Comparison of ENCODE assay signal across 8 mouse cellular contexts in genomic region chr12:80730567-80730966, GRCm38 (mm10). TPM values are rescaled to one million over a fixed set of nuclear protein-coding genes. Genes with fewer than 3 reads are reported as not detected.
DNase-seq lines count a peak whose midpoint lies in the region; ATAC-seq and TF ChIP-seq lines count a peak whose summit lies in the region.

No protein-coding gene starts in this region.

- DNase-seq in testis, postnatal 14 days (ENCODE audit: low spot score), result no peak
- peak; percentile 76 for DNase-seq in embryo, embryonic 9.5 days (ENCODE audit: extremely low spot score)
- peak; percentile 93 for DNase-seq in kidney, postnatal 0 days (ENCODE audit: low spot score)
- DNase-seq in liver, adult 2 months (ENCODE audit: extremely low read depth, low read depth, low spot score), result peak; percentile 1
- no peak for DNase-seq in spleen, postnatal 14 days (ENCODE audit: low spot score in 2 of 2)

- TF ChIP-seq CTCF in testis, adult 2 months (IDR thresholded peaks at IDR 0.05; ENCODE audit: control insufficient read depth, insufficient read depth, insufficient replicate concordance, low read depth, low read length), result peak; percentile 34; the same call in 1 of the 2 replicates
- TF ChIP-seq CTCF in kidney, postnatal 0 days (IDR thresholded peaks at IDR 0.05; ENCODE audit: low read depth), result peak; percentile 82
- peak; percentile 39; the same call in 1 of the 2 replicates for TF ChIP-seq CTCF in liver, adult 2 months (IDR thresholded peaks at IDR 0.05; ENCODE audit: low read depth, low read length)

- H3K27me3 ChIP-seq in testis, adult 2 months (ENCODE audit: control insufficient read depth, insufficient read depth, low read length), result no peaks in the 10 kb centered on the region
- peaks cover under 1% of the 10 kb centered on the region; the same call in 1 of the 2 replicates for H3K27me3 ChIP-seq in heart, embryonic 14.5 days (ENCODE audit: control insufficient read depth, insufficient read depth, low read length)
- no peaks in the 10 kb centered on the region for H3K27me3 ChIP-seq in kidney, postnatal 0 days (ENCODE audit: insufficient read depth, low read length)
- H3K27me3 ChIP-seq in liver, adult 2 months (ENCODE audit: control insufficient read depth, insufficient read depth, low read length), result no peaks in the 10 kb centered on the region
- H3K27me3 ChIP-seq in neural tube, embryonic 12.5 days (replicated peaks), result no peaks in the 10 kb centered on the region

- no peak for ATAC-seq in heart, embryonic 14.5 days (ENCODE audit: insufficient number of reproducible peaks, insufficient read depth, low FRiP score, low read depth)
- ATAC-seq in kidney, postnatal 0 days (replicated peaks; ENCODE audit: low FRiP score, low read depth), result no peak; the same call in 1 of the 2 replicates
- ATAC-seq in neural tube, embryonic 12.5 days (ENCODE audit: low FRiP score, low read depth), result peak; percentile 84

- no peak overlapping the region for H3K27ac ChIP-seq in testis, adult 2 months (ENCODE audit: control insufficient read depth, insufficient read depth, low read depth, low read length)
- no peak overlapping the region for H3K27ac ChIP-seq in heart, embryonic 14.5 days (replicated peaks in 1 of 2; ENCODE audit: control insufficient read depth in 1 of 2, insufficient read depth in 1 of 2, low read depth in 2 of 2, low read length in 2 of 2)
- no peak overlapping the region for H3K27ac ChIP-seq in kidney, postnatal 0 days
- H3K27ac ChIP-seq in liver, adult 2 months (replicated peaks; ENCODE audit: insufficient read depth, low read depth, low read length), result no peak overlapping the region
- H3K27ac ChIP-seq in neural tube, embryonic 12.5 days, result no peak overlapping the region

- no peak for TF ChIP-seq POLR2A in testis, adult 2 months (IDR thresholded peaks at IDR 0.05; ENCODE audit: control insufficient read depth, low read depth, low read length)
- no peak for TF ChIP-seq POLR2A in liver, adult 2 months (IDR thresholded peaks at IDR 0.05; ENCODE audit: extremely low read depth, insufficient read depth, low read length)

- H3K36me3 ChIP-seq in testis, adult 2 months (ENCODE audit: control insufficient read depth, insufficient read depth, low read length), result no peaks in the 10 kb centered on the region
- H3K36me3 ChIP-seq in heart, embryonic 14.5 days (ENCODE audit: control insufficient read depth, insufficient read depth, low read length), result no peaks in the 10 kb centered on the region
- no peaks in the 10 kb centered on the region for H3K36me3 ChIP-seq in kidney, postnatal 0 days (ENCODE audit: insufficient read depth, low read length)
- H3K36me3 ChIP-seq in liver, adult 2 months (ENCODE audit: control insufficient read depth, insufficient read depth, low read length), result no peaks in the 10 kb centered on the region
- no peaks in the 10 kb centered on the region for H3K36me3 ChIP-seq in neural tube, embryonic 12.5 days

- no peak overlapping the region for H3K4me3 ChIP-seq in testis, adult 2 months (ENCODE audit: control insufficient read depth, low read depth, low read length)
- no peak overlapping the region for H3K4me3 ChIP-seq in heart, embryonic 14.5 days (ENCODE audit: control insufficient read depth in 1 of 2, insufficient read depth in 1 of 2, low read depth in 1 of 2, low read length in 2 of 2)
- H3K4me3 ChIP-seq in kidney, postnatal 0 days (replicated peaks; ENCODE audit: low read depth, low read length), result no peak overlapping the region
- H3K4me3 ChIP-seq in liver, adult 2 months (ENCODE audit: insufficient read depth, low read depth, low read length), result no peak overlapping the region
- no peak overlapping the region for H3K4me3 ChIP-seq in neural tube, embryonic 12.5 days

- peak overlapping the region; percentile 42 for H3K4me2 ChIP-seq in heart, embryonic 14.5 days (ENCODE audit: low read length)
- H3K4me2 ChIP-seq in kidney, postnatal 0 days (ENCODE audit: low read length), result no peak overlapping the region
- peak overlapping the region; percentile 10 for H3K4me2 ChIP-seq in neural tube, embryonic 12.5 days (replicated peaks)

- WGBS in heart, embryonic 14.5 days, result 5% methylated on average over 9 of the region's 9 CpGs
- WGBS in kidney, postnatal 0 days, result 4% methylated on average over 9 of the region's 9 CpGs
- 40% methylated on average over 9 of the region's 9 CpGs for whole genome bisulfite sequencing in liver, adult 2 months
- 7% methylated on average over 9 of the region's 9 CpGs for WGBS in neural tube, embryonic 12.5 days

- H3K79me2 ChIP-seq in liver, adult 2 months (ENCODE audit: control insufficient read depth, insufficient read depth, low read length), result no peaks in the 10 kb centered on the region

- no peak overlapping the region for H3K9ac ChIP-seq in heart, embryonic 14.5 days (ENCODE audit: low read length)
- H3K9ac ChIP-seq in kidney, postnatal 0 days (ENCODE audit: low read depth, low read length), result no peak overlapping the region
- no peak overlapping the region for H3K9ac ChIP-seq in liver, adult 2 months (ENCODE audit: low read depth, low read length)
- H3K9ac ChIP-seq in neural tube, embryonic 12.5 days, result no peak overlapping the region

- no peaks in the 10 kb centered on the region for H3K4me1 ChIP-seq in testis, adult 2 months (ENCODE audit: control insufficient read depth, insufficient read depth, low read length)
- no peaks in the 10 kb centered on the region for H3K4me1 ChIP-seq in heart, embryonic 14.5 days (ENCODE audit: control insufficient read depth in 2 of 2, insufficient read depth in 2 of 2, low read length in 2 of 2)
- no peaks in the 10 kb centered on the region for H3K4me1 ChIP-seq in kidney, postnatal 0 days (replicated peaks; ENCODE audit: insufficient read depth, low read length)
- no peaks in the 10 kb centered on the region for H3K4me1 ChIP-seq in liver, adult 2 months (ENCODE audit: control insufficient read depth, insufficient read depth, low read length)
- H3K4me1 ChIP-seq in neural tube, embryonic 12.5 days, result 0 out of 2 replicates have a peak, but pooled peaks cover 4% of the 10 kb centered on the region

- H3K9me3 ChIP-seq in heart, embryonic 14.5 days (ENCODE audit: control insufficient read depth, low read length), result no peaks in the 10 kb centered on the region
- no peaks in the 10 kb centered on the region for H3K9me3 ChIP-seq in kidney, postnatal 0 days (replicated peaks; ENCODE audit: low read length)
- no peaks in the 10 kb centered on the region for H3K9me3 ChIP-seq in neural tube, embryonic 12.5 days

RNA-seq across cellular contexts. Expression of gene Ccdc177, which starts 29.9 kb away (rescaled TPM):
- polyA plus RNA-seq in testis, adult 2 months (2012; rRNA removed), result 0.05 TPM in 2 replicates
- not detected in 2 replicates for polyA plus RNA-seq in heart, embryonic 14.5 days (2014; fragmentation: Nextera tagmentation; extraction: Ambion mirVana)
- polyA plus RNA-seq in kidney, postnatal 0 days (2015; fragmentation: Nextera tagmentation; extraction: Ambion mirVana), result 0.08 and 0.09 TPM in 2 replicates
- not detected in 2 replicates for total RNA-seq in liver, adult 2 months (2014; rRNA removed)
- not detected in 2 replicates for polyA plus RNA-seq in liver, adult 2 months (2012; rRNA removed)
- 4.2 and 4.7 TPM in 2 replicates for polyA plus RNA-seq in neural tube, embryonic 12.5 days (2016; fragmentation: Nextera tagmentation; extraction: Ambion mirVana)

RNA-seq across cellular contexts. Expression of gene Plekhd1, which starts 38.2 kb away (rescaled TPM):
- polyA plus RNA-seq in testis, adult 2 months (2012; rRNA removed), result 6.9 and 7.6 TPM in 2 replicates
- 0.22 and 0.53 TPM in 2 replicates for polyA plus RNA-seq in heart, embryonic 14.5 days (2014; fragmentation: Nextera tagmentation; extraction: Ambion mirVana)
- polyA plus RNA-seq in kidney, postnatal 0 days (2015; fragmentation: Nextera tagmentation; extraction: Ambion mirVana), result 3.5 and 4.0 TPM in 2 replicates
- 0.07 TPM in 1 of 2 replicates, not detected in the other for total RNA-seq in liver, adult 2 months (2014; rRNA removed)
- not detected in 2 replicates for polyA plus RNA-seq in liver, adult 2 months (2012; rRNA removed)
- polyA plus RNA-seq in neural tube, embryonic 12.5 days (2016; fragmentation: Nextera tagmentation; extraction: Ambion mirVana), result 4.3 and 5.6 TPM in 2 replicates

RNA-seq across cellular contexts. Expression of gene Susd6, which starts 59.7 kb away (rescaled TPM):
- polyA plus RNA-seq in testis, adult 2 months (2012; rRNA removed), result 46.0 and 48.2 TPM in 2 replicates
- polyA plus RNA-seq in heart, embryonic 14.5 days (2014; fragmentation: Nextera tagmentation; extraction: Ambion mirVana), result 22.3 and 22.5 TPM in 2 replicates
- polyA plus RNA-seq in kidney, postnatal 0 days (2015; fragmentation: Nextera tagmentation; extraction: Ambion mirVana), result 16.1 and 16.5 TPM in 2 replicates
- total RNA-seq in liver, adult 2 months (2014; rRNA removed), result 20.1 and 27.5 TPM in 2 replicates
- polyA plus RNA-seq in liver, adult 2 months (2012; rRNA removed), result 21.8 and 22.3 TPM in 2 replicates
- polyA plus RNA-seq in neural tube, embryonic 12.5 days (2016; fragmentation: Nextera tagmentation; extraction: Ambion mirVana), result 18.6 and 19.5 TPM in 2 replicates

Comparison
In these comparisons a context has a peak if more than half of its experiments do, and no peak if none do; other contexts are left out.
1. DNase-seq: peak in embryo, embryonic 9.5 days (single experiment), kidney, postnatal 0 days (single experiment) and liver, adult 2 months (single experiment); none in testis, postnatal 14 days (single experiment) and spleen, postnatal 14 days (0 of 2).
2. Peak in every context shown above with its lines, with median percentiles within 50 percentile points of each other: CTCF ChIP-seq.